Mouse (Mus musculus) embryonic stem cell, embryonic (primary cell): ENCODE measurements around the gene Klhdc8a.

Experiments used
- CTCF ChIA-PET, 4 experiments: fragments of 300-600 bp in 2 of 4; fragments of 350-600 bp in 2 of 4; sonication (Branson Sonifier 250); formaldehyde crosslinking; loops; one replicate each; lab custom pipeline; 2022; ENCODE audit warnings: inconsistent platforms in 2 of 4; lab: Charles Lee
- POLR2A ChIA-PET, 4 experiments: fragments of 300-600 bp in 2 of 4; fragments of 350-600 bp in 2 of 4; sonication (Branson Sonifier 250); formaldehyde crosslinking; loops; one replicate each; lab custom pipeline; 2022; ENCODE audit warnings: antibody characterized with exemption in 4 of 4, inconsistent platforms in 1 of 4; lab: Charles Lee

The Klhdc8a gene

GRCm38 (mm10) chr1:132319242-132319641 is 20.8 kb downstream of the Klhdc8a start:
- ChIA-PET CTCF (interaction anchor here (0.6 to 3.4 kb wide), 8 partner anchors 12 to 202 kb away, joined by 3 to 25 read pairs (median 4); no protein-coding TSS in a partner anchor), POLR2A (interaction anchor here in 3 of 4 experiments (1.0 to 4.4 kb wide), 9 partner anchors 11 to 81 kb away, joined by 3 to 32 read pairs (median 4); no protein-coding TSS in a partner anchor)

GRCm38 (mm10) chr1:132321821-132322580 is 23.6 kb downstream of the Klhdc8a start:
- ChIA-PET CTCF (interaction anchor here in 3 of 4 experiments (0.6 to 2.3 kb wide), 21 partner anchors 9 to 199 kb away, joined by 3 to 19 read pairs (median 5); no protein-coding TSS in a partner anchor), POLR2A (interaction anchor here in 3 of 4 experiments (0.5 to 2.6 kb wide), 29 partner anchors 9 to 110 kb away, joined by 3 to 19 read pairs (median 3); no protein-coding TSS in a partner anchor)

- ChIA-PET CTCF (interaction anchor here (0.6 to 2.3 kb wide), 27 partner anchors 8 to 256 kb away, joined by 3 to 19 read pairs (median 5); no protein-coding TSS in a partner anchor), POLR2A (interaction anchor here (0.6 to 2.6 kb wide), 36 partner anchors 8 to 891 kb away, joined by 3 to 19 read pairs (median 4); no protein-coding TSS in a partner anchor)
Measured at GRCm38 (mm10) chr1:132322711-132323542, 24.5 kb downstream of the Klhdc8a start.

- ChIA-PET CTCF (interaction anchor here in 2 of 4 experiments (1.0 to 1.1 kb wide), 3 partner anchors 14 to 29 kb away, joined by 3 to 4 read pairs (median 4); no protein-coding TSS in a partner anchor), POLR2A (interaction anchor here in 3 of 4 experiments (1.0 to 4.5 kb wide), 9 partner anchors 8 to 188 kb away, joined by 3 to 28 read pairs (median 3); partner anchors contain the start of gene Nuak2 (in 2 of the 3))
Measured at GRCm38 (mm10) chr1:132326777-132327176, 28.4 kb downstream of the Klhdc8a start.

DNA sequence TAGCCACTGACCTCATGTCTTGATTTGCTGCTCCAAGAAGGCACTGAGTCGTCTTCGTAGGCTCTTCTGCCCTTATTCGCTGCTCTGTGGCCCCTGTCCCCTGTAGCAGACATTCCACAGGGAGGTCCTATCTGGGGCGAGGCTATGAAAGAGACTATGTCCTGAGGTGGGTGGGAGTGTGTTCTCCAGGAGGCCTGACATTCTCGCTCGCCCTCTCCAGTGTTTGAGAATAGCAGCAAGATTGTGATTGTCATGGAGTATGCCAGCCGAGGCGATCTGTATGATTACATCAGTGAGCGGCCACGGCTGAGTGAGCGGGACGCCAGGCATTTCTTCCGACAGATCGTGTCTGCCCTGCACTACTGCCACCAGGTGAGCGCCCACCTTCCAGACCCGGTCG is 29.1 kb downstream of the Klhdc8a start:
- POLR2A ChIA-PET: interaction anchor here in 2 of 4 experiments (1.0 to 4.5 kb wide), 3 partner anchors 11 to 189 kb away, joined by 3 to 28 read pairs (median 3); partner anchors contain the start of gene Nuak2 (in 1 of the 2)
- CTCF ChIA-PET: interaction anchor here in 2 of 4 experiments (0.6 to 1.4 kb wide), 3 partner anchors 28 to 211 kb away, joined by 3 to 4 read pairs (median 3); no protein-coding TSS in a partner anchor

DNA sequence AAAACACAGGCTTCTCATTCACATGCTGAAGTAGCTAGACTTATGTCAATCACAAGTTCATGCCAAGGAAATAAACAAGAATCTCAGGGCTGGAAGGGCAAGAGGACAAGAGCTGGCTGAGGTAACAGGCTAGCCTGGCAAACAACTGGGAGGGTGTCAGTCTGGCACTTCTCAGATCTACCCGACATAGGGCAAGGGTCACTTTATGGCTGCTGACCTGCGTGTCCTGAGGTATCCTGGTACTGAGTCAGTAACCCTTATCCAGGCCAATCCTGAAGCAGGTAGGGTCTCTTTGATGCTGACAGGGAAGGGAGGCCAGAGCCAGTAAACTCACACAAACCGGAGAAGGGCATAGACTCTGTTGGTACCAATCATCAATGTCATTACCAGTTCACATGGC is 30.1 kb downstream of the Klhdc8a start:
- ChIA-PET POLR2A (interaction anchor here in 1 of 4 experiments (1.1 to 4.5 kb wide), 2 partner anchors 12 to 75 kb away, joined by 3 to 28 read pairs; partner anchors contain the start of gene Nuak2), CTCF (interaction anchor here in 3 of 4 experiments (0.5 to 1.4 kb wide), 4 partner anchors 20 to 74 kb away, joined by 3 to 4 read pairs (median 4); no protein-coding TSS in a partner anchor)

GRCm38 (mm10) chr1:132329656-132330055 is 31.2 kb downstream of the Klhdc8a start:
- POLR2A ChIA-PET: interaction anchor here in 2 of 4 experiments (0.8 to 1.9 kb wide), 5 partner anchors 11 to 91 kb away, joined by 3 to 6 read pairs (median 4); no protein-coding TSS in a partner anchor
- CTCF ChIA-PET: interaction anchor here in 3 of 4 experiments (0.7 to 2.4 kb wide), 8 partner anchors 17 to 37 kb away, joined by 3 to 13 read pairs (median 6); no protein-coding TSS in a partner anchor

DNA sequence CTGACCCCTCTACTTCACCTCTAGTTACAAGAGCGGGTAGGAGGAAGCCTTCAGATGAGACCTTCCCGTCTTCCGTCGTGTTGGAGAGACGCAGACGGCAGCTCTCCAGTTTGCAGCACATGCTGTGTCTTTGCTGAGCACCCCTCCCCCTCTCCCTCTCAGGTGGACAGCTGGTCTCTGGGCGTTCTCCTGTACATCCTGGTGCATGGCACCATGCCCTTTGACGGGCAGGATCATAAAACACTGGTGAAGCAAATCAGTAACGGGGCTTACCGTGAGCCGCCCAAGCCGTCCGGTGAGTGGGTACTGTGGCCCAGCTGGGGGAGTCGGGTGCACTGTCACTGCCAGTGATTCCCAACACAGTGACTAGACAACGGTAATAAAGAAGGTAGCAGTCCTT is 32.0 kb downstream of the Klhdc8a start:
- CTCF ChIA-PET: interaction anchor here (0.5 to 2.4 kb wide), 24 partner anchors 8 to 315 kb away, joined by 3 to 20 read pairs (median 4); no protein-coding TSS in a partner anchor
- POLR2A ChIA-PET: interaction anchor here (0.6 to 1.9 kb wide), 12 partner anchors 8 to 208 kb away, joined by 3 to 11 read pairs (median 4); partner anchors contain the start of gene Nuak2 (in 2 of the 4)

DNA sequence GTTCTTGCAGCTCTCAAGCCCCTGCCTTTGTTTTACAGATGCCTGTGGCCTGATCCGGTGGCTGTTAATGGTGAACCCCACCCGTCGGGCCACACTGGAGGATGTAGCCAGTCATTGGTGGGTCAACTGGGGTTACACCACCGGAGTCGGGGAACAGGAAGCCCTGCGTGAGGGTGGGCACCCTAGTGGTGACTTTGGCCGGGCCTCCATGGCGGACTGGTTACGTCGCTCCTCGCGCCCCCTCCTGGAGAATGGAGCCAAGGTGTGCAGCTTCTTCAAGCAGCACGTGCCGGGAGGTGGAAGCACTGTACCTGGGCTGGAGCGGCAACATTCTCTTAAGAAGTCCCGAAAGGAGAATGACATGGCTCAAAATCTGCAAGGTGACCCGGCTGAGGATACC is 32.9 kb downstream of the Klhdc8a start:
- POLR2A ChIA-PET: interaction anchor here (0.6 to 1.9 kb wide), 14 partner anchors 8 to 207 kb away, joined by 3 to 11 read pairs (median 4); partner anchors contain the start of gene Nuak2 (in 2 of the 4)
- CTCF ChIA-PET: interaction anchor here (0.6 to 2.4 kb wide), 30 partner anchors 8 to 677 kb away, joined by 3 to 20 read pairs (median 4); no protein-coding TSS in a partner anchor

GRCm38 (mm10) chr1:132333201-132333600 is 34.8 kb downstream of the Klhdc8a start:
- CTCF ChIA-PET: interaction anchor here in 3 of 4 experiments (0.5 to 3.5 kb wide), 12 partner anchors 10 to 335 kb away, joined by 3 to 13 read pairs (median 4); partner anchors contain the start of gene Elk4 (in 1 of the 3)
- POLR2A ChIA-PET: interaction anchor here in 3 of 4 experiments (0.6 to 7.3 kb wide), 17 partner anchors 7 to 141 kb away, joined by 3 to 32 read pairs (median 5); partner anchors contain the start of gene Nuak2 (in 1 of the 3)

DNA sequence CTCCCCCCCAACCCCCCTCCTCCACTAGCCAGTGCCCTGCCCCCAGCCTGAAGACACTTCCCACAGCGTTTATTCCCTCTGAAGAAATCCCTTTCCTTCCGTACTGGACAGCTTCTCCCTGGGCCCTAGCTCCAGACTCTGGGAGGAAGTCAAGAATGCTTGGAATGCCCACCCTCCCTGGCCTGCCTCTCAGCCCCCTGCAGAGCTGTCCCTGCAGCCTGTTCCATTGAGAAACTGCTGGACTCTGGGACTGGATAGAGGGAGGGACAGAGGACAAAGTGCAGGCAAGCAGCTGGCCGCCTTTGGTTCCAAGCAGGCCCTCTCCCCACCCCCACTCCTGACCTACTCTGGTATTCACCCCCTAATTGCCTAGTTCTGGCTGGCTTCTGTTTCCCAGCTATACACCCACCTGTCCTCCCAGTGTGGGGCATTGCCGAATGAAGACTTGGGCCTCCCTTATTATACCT is 35.3 kb downstream of the Klhdc8a start:
- ChIA-PET POLR2A (interaction anchor here (0.6 to 7.3 kb wide), 22 partner anchors 8 to 143 kb away, joined by 3 to 32 read pairs (median 4); partner anchors contain the start of genes AC124108.1 (in 1 of the 4), Lemd1 (in 1 of the 4), Nuak2 (in 1 of the 4) and Rbbp5 (in 1 of the 4)), CTCF (interaction anchor here in 3 of 4 experiments (0.5 to 3.5 kb wide), 12 partner anchors 11 to 335 kb away, joined by 3 to 13 read pairs (median 4); partner anchors contain the start of gene Elk4 (in 1 of the 3))

DNA sequence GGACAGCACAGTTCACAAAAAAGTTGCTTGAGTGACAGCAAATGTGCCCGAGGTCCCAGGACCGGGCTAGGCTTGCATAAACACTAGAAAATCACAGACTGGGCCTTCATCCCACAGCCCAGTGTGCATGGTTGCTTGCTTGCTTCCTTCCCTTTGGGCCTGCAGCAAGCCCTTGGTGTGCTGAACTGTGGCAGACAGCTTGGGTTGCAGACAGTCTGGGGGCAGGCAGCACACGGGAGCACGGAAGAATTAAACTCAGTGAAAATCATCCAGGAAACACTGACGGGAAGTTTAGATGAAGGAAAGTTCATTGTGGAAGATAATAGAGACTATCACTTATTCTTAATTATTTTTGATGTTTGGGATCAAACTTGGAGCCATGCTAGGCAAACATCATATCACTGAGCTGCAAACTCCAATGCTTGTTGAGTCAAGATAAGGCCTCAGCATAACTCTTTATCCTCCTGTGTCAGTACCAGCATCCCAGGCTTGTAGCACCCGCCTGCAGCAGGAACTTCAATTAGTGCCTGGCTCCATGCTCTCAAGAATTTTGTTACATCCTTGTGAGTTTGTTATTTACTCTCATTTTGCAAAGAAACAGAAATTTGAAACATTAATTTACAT is 35.9 kb downstream of the Klhdc8a start:
- CTCF ChIA-PET: interaction anchor here in 3 of 4 experiments (0.6 to 3.5 kb wide), 14 partner anchors 11 to 336 kb away, joined by 3 to 13 read pairs (median 4); partner anchors contain the start of gene Elk4 (in 1 of the 3)
- POLR2A ChIA-PET: interaction anchor here (0.7 to 7.3 kb wide), 26 partner anchors 8 to 1602 kb away, joined by 3 to 32 read pairs (median 4); partner anchors contain the start of genes AC124108.1 (in 1 of the 4), Lemd1 (in 1 of the 4), Nuak2 (in 1 of the 4) and Rbbp5 (in 1 of the 4)

GRCm38 (mm10) chr1:132335378-132335965 is 37.0 kb downstream of the Klhdc8a start:
- ChIA-PET POLR2A (interaction anchor here (0.6 to 7.3 kb wide), 28 partner anchors 9 to 1603 kb away, joined by 3 to 32 read pairs (median 4); partner anchors contain the start of genes Nuak2 (in 1 of the 4), Rbbp5 (in 1 of the 4) and Tmcc2 (in 1 of the 4)), CTCF (interaction anchor here in 3 of 4 experiments (0.6 to 3.5 kb wide), 13 partner anchors 16 to 356 kb away, joined by 3 to 13 read pairs (median 4); no protein-coding TSS in a partner anchor)

- CTCF ChIA-PET: interaction anchor here in 2 of 4 experiments (0.5 to 1.7 kb wide), 3 partner anchors 19 to 22 kb away, joined by 3 to 7 read pairs (median 7); no protein-coding TSS in a partner anchor
Measured at GRCm38 (mm10) chr1:132336921-132337320, 38.5 kb downstream of the Klhdc8a start.

More at GRCm38 (mm10) chr1:132336921-132337320, 38.5 kb downstream of the Klhdc8a start:
- POLR2A ChIA-PET: interaction anchor here in 3 of 4 experiments (0.6 to 7.3 kb wide), 14 partner anchors 9 to 139 kb away, joined by 3 to 32 read pairs (median 4); partner anchors contain the start of genes Nuak2 (in 1 of the 3) and Tmcc2 (in 1 of the 3)
